Mouse (Mus musculus): ENCODE results near the gene Pip5kl1. TPM values are rescaled to one million over a fixed set of nuclear protein-coding genes. Genes with fewer than 3 reads are reported as not detected.

Pip5kl1 gene
- total RNA-seq, 2 experiments from 2014 or later, result 0.31 to 0.73 TPM

DNA sequence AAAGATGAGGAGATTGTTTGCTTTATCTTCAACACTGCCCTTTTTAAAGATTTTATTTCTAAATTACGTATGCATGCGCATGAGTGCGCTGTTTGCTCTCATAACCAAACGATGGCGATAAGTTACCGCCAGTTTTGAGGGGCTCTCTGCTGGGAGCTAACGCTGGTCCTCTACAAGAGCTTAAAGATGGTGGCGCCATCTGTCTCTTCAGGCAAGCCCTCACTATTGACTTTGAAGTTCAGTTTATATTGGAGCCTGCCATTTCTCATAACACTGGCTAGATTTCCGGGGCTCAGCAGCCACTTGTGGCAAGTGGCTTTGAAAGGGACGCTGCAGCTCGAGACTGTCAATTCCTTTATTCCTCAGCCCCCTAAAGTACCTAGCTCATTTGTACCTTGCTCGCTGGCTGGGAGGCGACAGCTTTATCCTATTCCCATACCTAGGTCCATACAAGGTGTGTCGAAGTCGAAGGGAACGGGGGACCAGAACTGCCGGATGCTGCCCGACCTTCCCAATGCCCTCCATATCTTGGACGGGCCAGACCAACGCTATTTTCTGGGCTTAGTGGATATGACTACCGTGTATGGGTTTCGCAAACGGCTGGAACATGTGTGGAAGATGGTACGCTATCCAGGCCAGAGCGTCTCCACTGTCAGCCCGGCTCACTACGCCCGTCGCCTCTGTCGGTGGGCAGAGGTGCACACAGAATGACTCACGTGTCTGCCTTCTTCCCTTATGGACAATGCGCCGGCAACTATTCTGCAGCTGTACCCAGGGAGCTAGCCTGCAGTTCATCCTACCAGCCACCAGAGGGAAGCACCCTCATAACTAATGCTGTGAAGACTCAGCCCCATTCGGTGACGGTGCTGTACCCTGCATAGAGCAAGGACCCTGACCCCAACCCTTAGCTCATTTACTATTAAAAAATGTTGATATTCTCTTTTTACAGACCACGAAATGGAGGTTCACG, 8.5 kb downstream of the Pip5kl1 start:
- peak in 1 of 2 experiments; percentile 58 for DNase-seq (ENCODE audit: low spot score in 2 of 2)

DNA sequence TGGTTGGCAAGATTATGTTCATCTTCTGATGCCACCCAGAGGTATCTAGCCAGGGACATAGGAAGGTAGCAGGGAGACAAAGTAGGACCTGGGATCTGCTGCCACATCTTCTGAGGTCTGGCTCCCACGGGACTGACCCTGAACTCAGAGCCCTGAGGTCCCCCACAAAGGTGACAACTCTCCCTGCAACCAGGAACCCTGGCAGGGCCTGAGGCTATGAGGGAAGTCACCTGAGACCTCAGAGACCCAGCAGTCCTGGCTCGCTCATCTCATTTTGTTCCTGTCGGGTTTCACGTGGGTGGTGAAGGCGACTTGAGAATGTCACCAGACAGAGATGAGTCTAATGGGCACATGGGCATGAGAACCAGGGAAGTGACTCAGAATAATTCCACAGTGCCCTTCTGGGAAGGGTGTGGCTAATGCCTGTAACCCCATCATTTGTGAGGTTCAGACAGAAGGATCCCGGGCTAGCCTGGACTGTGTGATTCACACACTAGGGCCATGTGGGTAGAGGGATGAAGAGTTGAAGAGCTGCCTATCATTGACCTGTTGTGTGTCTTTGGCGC, 10.6 kb downstream of the Pip5kl1 start:
- DNase-seq (ENCODE audit: low spot score in 2 of 2), result no peak

DNA sequence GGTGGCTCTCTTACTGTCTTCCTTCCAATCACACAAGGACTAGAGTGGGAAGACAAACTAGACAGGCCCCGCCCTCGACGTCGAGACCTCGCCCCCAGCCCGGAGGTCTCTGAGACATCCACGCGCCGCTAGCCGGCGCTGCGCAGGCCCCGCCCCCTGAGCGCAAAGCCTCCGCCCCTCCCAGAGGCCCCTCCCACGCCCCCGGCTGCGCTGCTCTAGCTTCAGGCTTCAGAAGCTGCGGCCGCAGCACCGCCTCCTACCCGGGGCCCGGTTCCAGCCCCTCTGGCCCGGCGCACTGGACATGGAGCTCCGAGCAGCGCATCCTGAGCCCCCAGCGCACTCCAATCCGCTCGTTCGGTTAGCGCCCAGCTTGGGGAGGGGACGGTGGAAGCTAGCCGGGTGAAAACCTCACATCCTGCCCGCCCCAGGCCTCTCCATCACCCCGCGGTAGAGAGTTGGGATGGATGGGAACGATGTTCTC, 12.3 kb downstream of the Pip5kl1 start, which contains the start of gene St6galnac4:
Gene St6galnac4, plus strand, starts transcription at position 225 of the 481 bp plus-strand sequence.
- peak; percentile 72 to 81 for DNase-seq (ENCODE audit: low spot score in 2 of 2)

DNA sequence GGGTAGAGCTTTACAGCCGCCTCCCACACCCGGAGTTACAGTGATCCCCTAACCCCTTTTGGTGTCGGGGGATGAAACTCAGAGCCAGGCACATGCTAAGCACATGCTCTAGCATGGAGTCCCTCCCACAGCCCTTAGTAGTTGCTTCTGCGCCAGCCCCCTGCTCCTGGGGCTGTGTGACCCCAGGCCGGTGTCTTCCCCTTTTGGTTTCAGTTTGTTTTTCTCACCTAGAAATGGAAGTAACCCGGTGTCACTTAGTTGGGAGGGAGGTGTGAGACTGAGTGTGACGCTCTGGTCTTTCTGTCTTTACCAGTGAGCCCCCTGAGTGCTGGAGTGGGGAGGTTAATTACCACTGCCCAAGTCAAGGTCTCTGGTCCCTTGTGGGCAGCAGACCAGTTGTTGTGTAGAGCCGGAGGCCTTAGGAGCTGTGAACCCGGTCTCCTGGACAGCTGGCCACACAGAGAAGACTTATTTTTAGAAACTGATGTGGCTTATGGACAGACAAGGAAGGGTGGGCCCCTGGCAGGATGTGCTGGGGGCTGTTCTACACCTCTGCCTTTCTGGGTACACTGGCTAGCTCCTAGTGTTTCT, 13.2 kb downstream of the Pip5kl1 start:
- DNase-seq (ENCODE audit: low spot score in 2 of 2), result no peak

DNA sequence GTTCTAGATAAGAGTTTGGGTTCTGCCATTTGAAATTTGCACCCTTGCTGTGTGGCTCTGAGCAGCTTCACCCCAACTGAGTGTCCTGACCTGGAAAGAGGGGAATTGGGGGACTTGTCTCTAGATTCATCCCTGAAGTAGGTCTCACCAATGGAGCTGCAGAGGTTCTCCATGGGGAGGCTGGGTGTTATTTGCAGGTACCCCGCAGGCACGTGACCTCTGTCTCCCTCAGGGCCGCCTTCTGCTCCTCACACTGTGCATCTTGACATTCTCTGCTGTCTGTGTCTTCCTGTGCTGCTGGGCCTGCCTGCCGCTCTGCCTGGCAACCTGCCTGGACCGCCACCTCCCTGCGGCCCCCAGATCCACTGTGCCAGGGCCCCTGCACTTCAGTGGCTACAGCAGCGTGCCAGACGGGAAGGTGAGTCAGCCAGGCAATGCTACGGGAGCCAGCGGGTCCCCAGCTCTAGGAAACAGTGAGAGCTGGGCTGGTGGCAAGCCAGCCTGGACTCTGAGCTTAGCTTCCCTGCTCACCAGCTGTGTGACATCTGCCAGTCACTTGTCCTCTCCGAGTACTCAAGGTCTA, 14.7 kb downstream of the Pip5kl1 start:
- DNase-seq (ENCODE audit: low spot score in 2 of 2), result no peak

DNA sequence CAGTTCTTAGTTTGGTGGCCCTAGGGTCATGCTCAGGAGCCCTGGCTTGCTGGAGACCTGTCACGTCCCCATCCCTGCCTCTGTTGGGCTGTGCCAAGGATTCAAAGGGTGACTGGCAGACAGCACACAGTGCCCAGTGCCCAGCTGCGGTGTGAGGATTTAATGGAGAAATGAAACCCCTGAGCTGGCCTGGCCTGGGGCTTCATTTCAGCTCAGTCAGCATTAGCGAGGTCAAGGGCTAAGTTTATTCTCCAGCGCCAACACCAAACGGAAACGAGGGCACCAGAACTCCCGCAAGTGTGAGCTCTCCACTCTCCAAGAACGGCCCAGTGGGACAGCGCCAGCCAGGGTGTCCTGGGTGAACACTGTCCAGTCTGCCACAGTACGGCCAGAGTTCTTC, 15.6 kb downstream of the Pip5kl1 start:
- no peak for DNase-seq (ENCODE audit: low spot score in 2 of 2)

DNA sequence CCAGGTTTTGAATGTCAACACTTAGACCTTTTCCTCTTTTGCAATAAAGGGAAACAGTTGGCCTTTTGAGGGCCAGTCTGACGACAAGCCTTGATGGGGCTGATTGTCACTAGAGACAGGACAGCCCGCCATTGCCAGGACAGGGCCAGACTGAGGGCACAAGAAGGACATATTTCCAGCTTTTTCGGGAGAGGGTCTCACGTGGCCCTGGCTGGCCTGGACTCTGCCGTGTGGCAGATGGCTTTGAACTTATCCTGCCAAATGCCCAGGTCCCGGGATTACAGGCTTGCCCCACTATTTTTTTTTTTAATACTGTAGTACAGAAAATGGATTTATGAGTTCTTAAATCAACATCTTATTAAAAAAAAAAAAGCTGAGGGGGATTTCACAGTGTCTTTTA, 16.7 kb downstream of the Pip5kl1 start:
- DNase-seq (ENCODE audit: low spot score in 2 of 2), result no peak

DNA sequence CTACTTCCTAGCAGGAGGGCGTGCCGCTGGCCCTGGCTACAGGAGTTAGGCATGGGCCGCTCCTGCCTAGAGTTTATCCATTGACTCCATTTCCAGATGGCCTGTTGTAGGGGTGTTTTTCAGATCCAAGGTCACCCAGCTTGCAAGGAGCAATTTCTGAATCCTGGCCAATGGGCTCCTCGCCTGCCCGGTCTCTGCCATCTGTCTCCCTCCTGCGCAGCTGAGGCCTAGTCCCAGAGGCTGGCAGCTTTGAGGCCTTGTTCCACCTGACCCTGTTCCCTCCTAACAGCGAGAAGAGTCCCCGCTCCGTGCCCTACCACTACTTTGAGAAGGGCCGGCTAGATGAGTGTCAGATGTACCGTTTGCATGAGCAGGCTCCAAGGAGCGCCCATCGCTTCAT, 22.1 kb downstream of the Pip5kl1 start:
- DNase-seq (ENCODE audit: low spot score in 2 of 2), result no peak

DNA sequence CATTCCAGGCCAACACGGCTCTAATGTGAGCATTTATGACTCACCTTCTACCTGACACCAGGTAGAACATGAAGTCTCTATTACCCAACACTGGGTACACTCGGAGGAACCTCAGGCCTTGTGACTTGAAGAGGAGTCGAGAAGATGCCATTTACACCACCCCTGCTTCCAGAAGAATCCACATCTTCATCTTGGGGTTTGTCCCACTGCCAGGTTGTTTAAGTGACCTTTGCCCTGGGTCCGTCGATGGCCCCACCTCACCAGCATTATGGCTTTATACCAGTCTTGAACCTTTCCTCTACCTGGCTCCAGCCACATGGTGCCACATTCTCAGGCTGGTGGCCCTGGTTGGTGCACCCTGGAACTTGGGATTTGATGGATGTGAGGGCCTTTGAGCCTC, 22.7 kb downstream of the Pip5kl1 start:
- no peak for DNase-seq (ENCODE audit: low spot score in 2 of 2)

DNA sequence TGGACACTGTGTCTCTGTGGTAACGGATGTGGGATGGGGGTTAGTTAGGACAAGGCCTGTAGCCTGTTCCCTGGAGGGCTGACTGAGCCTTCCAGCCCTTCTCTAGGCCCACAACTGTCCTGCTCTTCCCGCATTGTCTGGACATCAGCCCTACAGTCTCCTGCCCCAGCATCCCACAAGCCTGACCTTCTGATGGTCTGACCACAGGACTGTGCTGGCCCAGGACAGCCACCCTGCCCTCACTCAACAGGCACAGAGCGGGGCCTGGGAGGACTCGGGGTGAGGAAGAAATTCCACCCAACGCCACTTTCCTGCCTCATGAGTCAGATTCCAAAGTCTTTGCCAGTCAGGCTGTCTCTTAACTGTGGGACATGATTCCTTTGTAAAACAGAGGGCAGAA, 23.1 kb downstream of the Pip5kl1 start:
- no peak for DNase-seq (ENCODE audit: low spot score in 2 of 2)

DNA sequence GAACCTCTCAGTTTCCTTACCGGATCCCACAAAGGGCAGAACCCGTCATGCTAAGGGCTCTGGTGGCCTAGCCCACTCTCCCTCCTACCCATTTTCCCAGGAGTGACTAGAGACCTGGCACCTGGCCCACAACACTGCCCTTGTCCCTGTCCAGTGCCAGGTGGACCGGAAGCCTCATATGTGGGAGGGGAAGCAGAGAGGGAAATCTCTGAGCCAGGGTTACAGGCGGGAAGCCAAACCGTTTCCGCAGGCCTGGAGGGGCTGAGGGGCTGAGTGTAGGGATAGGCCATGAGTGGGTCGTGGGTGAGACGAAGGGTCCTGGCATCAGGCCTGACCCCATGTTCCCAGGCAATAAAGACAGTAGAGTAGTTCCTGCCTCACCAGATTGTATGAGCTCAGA, 23.9 kb downstream of the Pip5kl1 start:
- DNase-seq (ENCODE audit: low spot score in 2 of 2), result no peak

DNA sequence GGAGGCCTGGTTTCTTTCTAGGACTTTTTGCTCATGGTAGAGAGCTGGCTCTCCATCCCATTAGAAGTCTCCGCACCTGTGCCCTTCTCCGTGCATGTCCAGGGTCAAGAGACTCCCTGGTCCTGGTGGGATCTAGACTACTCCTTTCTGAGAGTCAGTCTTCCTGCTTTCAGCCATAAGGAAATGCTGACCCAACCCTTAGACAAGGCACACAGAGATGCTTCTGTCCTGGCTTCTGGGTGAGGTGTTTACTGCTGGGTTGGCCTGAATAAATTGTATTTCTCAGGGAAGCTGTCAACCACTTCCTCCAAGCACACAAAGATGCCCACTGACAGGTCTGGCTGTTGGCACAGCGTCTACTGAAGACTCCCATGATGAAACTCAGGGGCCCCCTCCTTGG, 24.8 kb downstream of the Pip5kl1 start, which contains the start of gene St6galnac6:
Gene St6galnac6, plus strand, starts transcription at position 301 of the 400 bp plus-strand sequence.
- no peak for DNase-seq (ENCODE audit: low spot score in 2 of 2)

DNA sequence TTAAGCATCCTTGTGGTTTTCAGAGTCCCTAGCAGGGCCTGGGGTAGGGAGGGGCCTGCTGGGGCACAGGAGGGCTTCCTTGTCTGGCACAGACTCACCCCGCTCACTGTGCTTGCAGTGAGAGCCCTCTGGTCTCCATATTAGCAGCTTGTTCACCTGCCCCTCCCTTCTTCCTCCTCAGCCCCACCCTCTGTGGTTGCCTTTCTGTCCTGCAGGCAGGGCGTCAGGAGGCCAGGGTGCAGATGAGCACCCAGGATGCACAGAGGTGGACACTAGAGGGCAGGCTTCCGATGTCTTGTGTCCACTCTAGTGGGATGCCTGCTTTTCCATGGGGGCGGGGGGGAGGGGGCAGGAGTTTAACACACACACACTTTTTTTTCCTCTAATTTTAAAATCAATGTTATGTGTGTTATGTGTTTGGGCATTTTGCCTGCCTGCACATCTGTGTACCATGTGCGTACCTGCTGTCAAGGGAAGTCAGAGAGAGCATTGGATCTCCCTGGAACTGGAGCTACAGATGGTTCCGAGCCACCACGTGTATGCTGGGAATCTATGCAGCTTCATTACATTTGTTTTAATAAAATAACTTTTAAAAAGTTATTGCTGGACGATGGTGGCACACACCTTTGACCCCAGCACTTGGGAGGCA, 26.9 kb downstream of the Pip5kl1 start:
- DNase-seq (ENCODE audit: low spot score in 2 of 2), result no peak

DNA sequence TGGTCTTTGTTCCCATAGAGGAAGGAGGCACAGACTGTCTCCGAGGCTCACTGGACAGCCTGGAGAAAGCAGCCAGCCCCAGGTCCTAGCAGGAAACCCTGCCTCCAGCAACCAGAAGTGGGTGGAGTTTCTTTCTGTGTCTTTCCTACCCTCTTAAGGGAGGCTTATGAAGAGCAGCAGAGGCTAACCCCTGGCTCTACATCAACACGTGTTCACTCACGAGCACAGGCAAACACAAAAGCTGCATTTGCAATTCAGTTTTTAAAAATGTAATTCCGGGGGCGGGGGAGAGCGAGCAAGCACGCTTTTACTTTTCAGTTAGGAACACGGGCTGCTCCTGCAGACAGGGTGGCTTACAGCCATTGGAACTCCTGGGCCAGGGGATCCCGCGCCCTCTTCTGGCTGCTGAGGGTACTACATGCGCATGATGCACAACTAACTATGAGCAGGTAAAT, 28.0 kb downstream of the Pip5kl1 start:
- DNase-seq (ENCODE audit: low spot score in 2 of 2), result peak; percentile 75 to 77

DNA sequence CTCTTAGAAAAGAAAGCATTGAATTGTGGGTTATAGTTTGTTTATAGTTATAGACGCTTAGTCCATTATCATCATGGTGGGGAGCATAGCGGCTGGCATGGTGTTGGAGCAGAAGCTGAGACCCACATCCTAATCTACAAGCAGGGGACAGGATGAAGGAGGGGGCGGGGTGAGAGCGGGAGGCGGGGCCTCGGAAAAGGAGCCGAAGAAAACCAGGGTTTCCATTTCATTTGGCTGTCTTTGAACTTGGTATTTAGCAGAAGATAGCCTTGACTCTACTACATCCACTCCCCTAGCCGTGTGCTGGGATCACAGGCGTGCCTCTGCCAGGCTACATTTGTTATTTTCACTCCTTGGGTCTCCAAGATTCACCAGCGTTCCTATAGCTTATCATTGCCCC, 30.0 kb downstream of the Pip5kl1 start:
- no peak for DNase-seq (ENCODE audit: low spot score in 2 of 2)

DNA sequence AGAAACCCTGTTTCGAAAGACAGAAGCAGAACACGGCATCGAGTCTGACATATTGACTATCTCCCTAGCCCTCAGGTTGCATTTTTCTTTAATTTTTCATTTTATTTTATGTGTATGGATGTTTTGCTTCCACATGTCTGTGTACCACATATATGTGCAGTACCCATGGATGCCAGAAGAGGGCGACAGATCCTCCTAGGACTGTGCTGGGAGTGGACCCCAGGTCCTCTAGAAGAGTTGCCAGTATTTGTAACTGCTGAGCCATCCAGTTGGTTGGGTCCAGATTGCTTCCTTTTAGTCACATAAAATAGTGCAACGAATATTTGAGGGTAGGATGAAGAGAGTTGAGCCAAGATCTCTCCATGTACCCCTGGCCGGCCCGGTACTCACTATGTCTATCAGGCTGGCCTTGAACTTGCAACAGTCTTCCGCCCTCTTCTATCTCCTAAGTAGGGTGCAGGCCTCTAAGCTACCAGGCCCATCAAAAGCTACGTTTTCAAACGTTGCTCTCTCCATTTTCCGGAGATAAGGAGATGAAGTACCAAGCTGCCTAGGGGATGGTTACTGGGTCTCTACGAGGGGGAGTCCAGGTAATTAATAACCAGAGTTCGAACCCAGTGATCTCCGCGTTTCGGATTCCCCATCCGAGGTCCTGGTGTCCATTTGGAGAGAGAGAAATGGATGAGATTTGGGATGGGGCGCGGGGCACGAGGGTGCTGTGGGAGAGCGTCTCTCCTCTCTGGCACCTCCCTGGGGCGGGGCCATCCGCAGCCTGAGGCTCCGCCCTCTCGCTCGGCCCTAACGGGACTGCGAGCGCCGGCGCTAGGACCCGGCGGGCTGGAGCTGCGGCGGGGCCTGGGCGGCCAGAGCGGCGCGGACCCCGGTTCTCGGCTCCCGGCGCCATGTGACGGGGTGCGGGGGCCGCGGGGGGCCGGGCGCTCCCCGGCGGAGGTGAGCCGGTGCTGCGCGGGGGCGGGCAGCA, 31.9 kb downstream of the Pip5kl1 start:
- peak; percentile 61 to 71 for DNase-seq (ENCODE audit: low spot score in 2 of 2)

DNA sequence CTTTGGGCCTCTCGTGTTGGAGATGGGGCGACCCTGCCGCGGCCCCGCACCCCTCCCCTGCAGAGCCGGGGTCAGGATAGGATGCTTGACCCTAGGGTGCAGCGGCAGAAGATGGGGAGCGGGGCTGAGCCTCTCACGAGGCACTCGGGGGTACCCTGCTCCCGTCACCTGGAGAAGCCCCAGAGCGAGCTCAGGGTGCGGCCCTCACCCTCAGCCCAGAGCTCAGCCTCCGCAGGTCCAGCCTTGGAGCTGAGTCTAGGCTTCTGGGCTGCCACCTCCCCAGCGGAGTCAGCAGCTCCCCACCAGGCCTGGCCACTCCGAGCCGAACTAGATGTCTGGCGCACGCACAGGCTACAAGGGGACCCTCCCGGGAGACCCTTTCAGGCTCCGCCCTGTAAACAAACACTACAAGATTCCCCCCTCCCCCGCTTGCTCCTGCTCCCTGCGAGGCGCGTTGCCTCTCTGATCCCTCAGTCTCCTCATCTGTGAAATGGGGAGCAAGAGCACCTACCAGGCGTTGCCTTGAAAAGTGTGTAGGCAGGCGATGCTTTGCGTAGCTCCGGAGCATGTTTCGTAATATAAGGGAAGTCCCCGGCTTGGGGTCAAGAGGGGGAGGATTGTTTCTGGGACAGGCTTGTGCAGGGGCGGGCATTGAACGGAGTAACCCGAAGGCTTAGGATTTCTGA, 32.8 kb downstream of the Pip5kl1 start:
- no peak for DNase-seq (ENCODE audit: low spot score in 2 of 2)

DNA sequence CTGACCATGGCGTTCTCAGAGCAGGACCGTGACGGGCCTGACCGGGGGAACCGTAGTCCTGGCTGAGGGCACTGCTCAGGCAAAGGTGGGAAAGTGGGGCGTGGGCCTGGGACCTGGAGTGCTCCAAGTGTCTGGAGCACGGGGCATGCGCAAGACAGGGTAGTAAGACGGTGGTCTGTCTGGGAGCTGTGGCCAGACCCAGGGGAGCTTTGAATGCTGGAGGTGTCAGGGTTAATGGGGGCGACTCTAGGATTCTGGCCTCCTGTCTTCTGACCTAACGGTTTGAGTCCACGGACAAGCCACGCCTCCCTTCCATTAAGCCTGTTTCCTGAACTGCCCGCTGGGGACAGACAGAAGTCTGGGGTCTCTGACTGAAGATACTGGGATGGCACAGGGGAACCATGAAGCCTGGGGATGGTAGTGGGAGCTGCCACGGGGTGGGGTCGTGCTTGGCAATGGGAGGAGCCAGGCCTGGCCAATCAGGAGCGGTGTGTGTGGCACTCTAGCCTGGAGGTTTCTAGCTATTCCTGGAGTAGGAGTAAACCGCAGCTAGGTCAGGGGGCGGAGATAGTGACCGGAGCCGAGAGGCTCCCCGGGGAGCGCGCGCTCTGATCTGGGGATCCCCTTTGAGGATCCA, 33.7 kb downstream of the Pip5kl1 start:
- DNase-seq (ENCODE audit: low spot score in 2 of 2), result peak in 1 of 2 experiments; percentile 69

All from adrenal gland, postnatal 4 days (tissue).